Mouse (Mus musculus) brown adipose tissue, adult 24 weeks (tissue): ENCODE measurements around the gene Ecm2. TPM values are rescaled to one million over a fixed set of nuclear protein-coding genes. Genes with fewer than 3 reads are reported as not detected.

ENCODE experiments used
- H3K27ac ChIP-seq: fragments of 200-500 bp; replicated peaks from 2 replicates; pipeline ENCODE4 v1.5.1; 2012; ENCODE audit warnings: low read depth, mild to moderate bottlenecking, low read length
- H3K4me1 ChIP-seq: fragments of 200-500 bp; 2 replicates; pipeline ENCODE4 v1.6.1; 2012; ENCODE audit warnings: low read length, mixed read lengths; ENCODE audit not compliant: control insufficient read depth, insufficient read depth, insufficient read length
- H3K4me3 ChIP-seq: fragments of 200-500 bp; 2 replicates; pipeline ENCODE4 v1.5.1; 2012; ENCODE audit warnings: low read depth, mild to moderate bottlenecking, low read length, moderate library complexity; ENCODE audit not compliant: insufficient read depth
- polyA plus RNA-seq: library from polyadenylated mRNA; stranded (reverse); fragments of >200 nt; gene quantifications from 2 replicates; pipeline ENCODE4 v1.2.4, GENCODE M21; 2012; ENCODE audit not compliant: missing spikeins, insufficient read depth, insufficient read length

The Ecm2 gene
- polyA plus RNA-seq, 1 experiment: 10.1 TPM

- Histone ChIP-seq H3K4me3 (no peak overlapping the region), H3K4me1 (peaks cover 6% of the 10 kb centered on the region; the same call in 1 of the 2 replicates), H3K27ac (peak overlapping the region; percentile 73)
Observed at GRCm38 (mm10) chr13:49479399-49479798, 25.2 kb upstream of the Ecm2 start.

GRCm38 (mm10) chr13:49480057-49480456 is 24.6 kb upstream of the Ecm2 start:
- Histone ChIP-seq H3K4me1 (peaks cover 6% of the 10 kb centered on the region; the same call in 1 of the 2 replicates), H3K4me3 (no peak overlapping the region), H3K27ac (no peak overlapping the region)

- Histone ChIP-seq H3K4me1 (peaks cover 6% of the 10 kb centered on the region; the same call in 1 of the 2 replicates), H3K27ac (peak overlapping the region; percentile 97), H3K4me3 (no peak overlapping the region)
Observed at GRCm38 (mm10) chr13:49480551-49480950, 24.1 kb upstream of the Ecm2 start.

GRCm38 (mm10) chr13:49485388-49485787 is 19.2 kb upstream of the Ecm2 start:
- Histone ChIP-seq H3K27ac (no peak overlapping the region), H3K4me3 (no peak overlapping the region), H3K4me1 (0 out of 2 replicates have a peak, but pooled peaks cover 4% of the 10 kb centered on the region)

- peak within 1 kb of the TSS; percentile 30 for H3K27ac ChIP-seq
- H3K4me1 ChIP-seq: no peaks in the 10 kb centered on the region
- no peak within 1 kb of the TSS for H3K4me3 ChIP-seq
Observed at GRCm38 (mm10) chr13:49492376-49493368, 11.9 kb upstream of the Ecm2 start, which contains the start of gene Tes3-ps. Tes3-ps (plus strand) TSS chr13:49493318.

- H3K4me3 ChIP-seq: peak overlapping the region; percentile 55
- H3K4me1 ChIP-seq: peaks cover 4% of the 10 kb centered on the region
- H3K27ac ChIP-seq: peak overlapping the region; percentile 94
Observed at GRCm38 (mm10) chr13:49505776-49506175, 1.2 kb downstream of the Ecm2 start.

- Histone ChIP-seq H3K4me1 (peaks cover 4% of the 10 kb centered on the region), H3K27ac (peak overlapping the region; percentile 95), H3K4me3 (no peak overlapping the region)
Observed at GRCm38 (mm10) chr13:49507176-49507575, 2.6 kb downstream of the Ecm2 start.

- H3K4me1 ChIP-seq: peaks cover 3% of the 10 kb centered on the region
- H3K4me3 ChIP-seq: no peak overlapping the region
- H3K27ac ChIP-seq: no peak overlapping the region
Observed at GRCm38 (mm10) chr13:49518761-49519160, 14.2 kb downstream of the Ecm2 start.

GRCm38 (mm10) chr13:49526235-49526634 is 21.6 kb downstream of the Ecm2 start:
- Histone ChIP-seq H3K4me1 (no peaks in the 10 kb centered on the region), H3K27ac (no peak overlapping the region), H3K4me3 (no peak overlapping the region)

GRCm38 (mm10) chr13:49530636-49531035 is 26.0 kb downstream of the Ecm2 start:
- Histone ChIP-seq H3K4me3 (no peak overlapping the region), H3K4me1 (no peaks in the 10 kb centered on the region), H3K27ac (no peak overlapping the region)

- H3K4me3 ChIP-seq: no peak overlapping the region
- no peaks in the 10 kb centered on the region for H3K4me1 ChIP-seq
- H3K27ac ChIP-seq: no peak overlapping the region
Observed at GRCm38 (mm10) chr13:49536946-49537345, 32.3 kb downstream of the Ecm2 start.

- no peak overlapping the region for H3K27ac ChIP-seq
Observed at GRCm38 (mm10) chr13:49538693-49539092, 34.1 kb downstream of the Ecm2 start.

GRCm38 (mm10) chr13:49544279-49544678 is 39.7 kb downstream of the Ecm2 start, which contains the start of gene Aspn:
Aspn (plus strand) TSS chr13:49544443.
- H3K4me1 ChIP-seq: no peaks in the 10 kb centered on the region
- H3K4me3 ChIP-seq: no peak within 1 kb of the TSS
- H3K27ac ChIP-seq: no peak within 1 kb of the TSS

More at GRCm38 (mm10) chr13:49538693-49539092, 34.1 kb downstream of the Ecm2 start:
- Histone ChIP-seq H3K4me3 (no peak overlapping the region), H3K4me1 (no peaks in the 10 kb centered on the region)

- H3K27ac ChIP-seq: peak overlapping the region; percentile 80
- peak overlapping the region; percentile 31 for H3K4me3 ChIP-seq
- no peaks in the 10 kb centered on the region for H3K4me1 ChIP-seq
Observed at GRCm38 (mm10) chr13:49545646-49546045, 41.0 kb downstream of the Ecm2 start.

GRCm38 (mm10) chr13:49546517-49546916 is 41.9 kb downstream of the Ecm2 start:
- no peak overlapping the region for H3K27ac ChIP-seq
- no peak overlapping the region for H3K4me3 ChIP-seq

More at GRCm38 (mm10) chr13:49546517-49546916, 41.9 kb downstream of the Ecm2 start:
- no peaks in the 10 kb centered on the region for H3K4me1 ChIP-seq
